Mouse (Mus musculus) testis, postnatal 10 days (tissue): Measurements from ENCODE around the gene Slc7a4.
A peak's percentile ranks its signal among the peaks of the same experiment; 100 is the strongest.
"Not testable (repeated sequence)": the region's sequence is repeated elsewhere in the genome, so short reads cannot be mapped to it uniquely, and the experiment has no call there.

Experiments
- DNase-seq: peaks from one replicate; pipeline ENCODE4 v3.0.0; 2021; ENCODE audit warnings: low spot score

The Slc7a4 gene

GRCm38 (mm10) chr16:17583064-17583463 is at the start of gene Slc7a4:
TSS of gene Slc7a4 (minus strand) at chr16:17583214.
- no peak for DNase-seq

GRCm38 (mm10) chr16:17632580-17632979 is 49.6 kb upstream of the Slc7a4 start:
- DNase-seq, result no peak

GRCm38 (mm10) chr16:17626269-17626555 is 43.2 kb upstream of the Slc7a4 start:
- no peak for DNase-seq

GRCm38 (mm10) chr16:17625488-17626268 is 42.7 kb upstream of the Slc7a4 start:
- DNase-seq, result no peak

- no peak for DNase-seq
These were observed 38.9 kb upstream of the Slc7a4 start for GRCm38 (mm10) chr16:17621936-17622335.

DNA sequence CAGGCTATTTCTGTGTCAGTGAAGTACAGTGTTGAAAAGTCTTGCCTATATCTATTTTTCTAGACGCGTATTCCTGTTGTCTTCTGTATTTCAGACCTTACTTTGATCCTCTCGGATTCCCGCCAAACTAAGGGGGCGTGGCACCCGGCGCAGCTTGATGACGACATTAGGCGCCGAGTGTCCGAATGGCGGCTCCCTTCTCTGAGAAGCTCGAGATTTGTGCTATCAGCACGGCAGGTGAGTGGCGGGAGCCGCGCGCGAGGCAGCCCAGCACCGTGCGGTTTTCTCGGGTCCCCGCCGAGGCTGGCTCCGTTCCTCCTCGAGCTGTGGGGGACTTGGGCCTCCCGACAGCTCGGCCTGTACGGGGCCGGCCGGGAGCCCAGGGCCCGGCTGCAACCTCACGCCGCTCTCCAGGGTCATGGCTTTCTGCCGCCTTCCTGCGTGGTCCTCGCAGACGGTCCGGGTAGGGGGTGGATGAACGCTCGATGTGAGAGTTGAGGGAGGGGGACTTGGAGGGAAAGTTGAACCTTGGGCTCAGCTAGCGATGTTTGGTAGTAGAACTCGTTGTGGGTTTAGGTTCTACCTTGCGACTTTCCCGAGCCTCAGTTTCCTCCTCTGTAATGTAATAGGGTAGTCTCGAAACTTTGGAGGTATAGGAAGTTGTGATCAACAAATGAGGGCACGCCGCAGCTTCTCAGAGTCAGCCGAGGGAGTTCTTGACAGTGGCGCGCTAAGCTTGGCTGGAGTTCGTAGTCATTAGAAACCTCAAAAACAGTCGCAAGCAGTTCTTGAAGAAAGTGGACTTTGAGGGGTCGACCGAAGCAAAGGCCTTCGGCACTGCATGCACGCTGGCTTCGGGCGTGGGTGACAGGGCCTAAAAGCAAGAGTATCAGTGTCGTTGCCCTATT is 36.4 kb upstream of the Slc7a4 start, which contains the start of gene Smpd4:
Gene Smpd4, plus strand, starts transcription at position 157 of the 908 bp plus-strand sequence.
- peak; percentile 98 for DNase-seq

DNA sequence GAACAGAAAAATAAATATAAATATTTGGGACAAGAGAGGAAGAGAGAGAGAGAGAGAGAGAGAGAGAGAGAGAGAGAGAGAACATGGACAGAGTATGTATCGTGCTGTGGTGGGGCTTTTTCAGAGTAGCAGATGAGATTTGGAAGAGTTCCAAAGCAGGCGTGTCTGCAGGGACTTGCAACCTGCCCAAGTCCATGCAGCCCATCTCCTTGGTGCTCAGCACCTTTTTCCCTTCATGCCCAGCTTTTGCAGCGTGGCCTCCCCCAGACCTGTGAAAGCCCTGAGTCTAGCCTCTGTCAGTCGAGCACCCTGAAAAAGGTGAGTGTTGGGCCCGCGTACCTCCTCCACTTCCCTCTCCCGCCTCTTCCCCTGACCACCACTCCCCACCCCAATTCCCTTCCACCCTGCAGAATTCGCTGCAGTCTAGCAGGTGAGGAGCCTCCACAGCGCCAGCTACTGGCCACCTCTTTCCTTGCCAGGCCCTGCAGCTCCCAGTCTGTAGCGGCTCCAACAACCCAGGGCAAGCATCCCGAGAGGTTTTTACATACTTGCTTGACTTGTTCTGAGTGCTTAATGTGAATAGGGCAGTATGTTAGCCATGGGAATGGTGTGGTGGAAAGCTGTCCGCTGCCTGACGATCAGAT is 35.0 kb upstream of the Slc7a4 start:
- DNase-seq, result peak; percentile 79

- no peak for DNase-seq
These were observed 33.2 kb upstream of the Slc7a4 start for GRCm38 (mm10) chr16:17616212-17616611.

- not testable (repeated sequence) for DNase-seq
These were observed 31.7 kb upstream of the Slc7a4 start for GRCm38 (mm10) chr16:17614740-17615139.

DNA sequence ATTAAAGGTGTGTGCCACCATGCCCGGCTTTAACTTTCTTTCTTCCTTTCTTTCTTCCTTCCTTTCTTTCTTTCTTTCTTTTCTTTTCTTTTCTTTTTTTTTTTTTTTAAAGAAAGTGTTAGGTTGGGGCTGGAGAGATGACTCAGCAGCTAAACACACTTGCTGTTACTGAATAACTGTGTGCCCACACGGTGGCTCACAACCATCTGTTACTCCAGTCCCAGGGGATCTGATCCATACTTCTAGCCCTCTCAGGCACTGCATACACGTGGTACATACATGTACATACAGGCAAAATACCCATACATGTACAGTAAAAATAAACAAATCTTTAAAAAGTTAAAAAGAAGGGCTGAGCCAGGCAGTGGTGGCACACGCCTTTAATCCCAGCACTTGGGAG is 28.4 kb upstream of the Slc7a4 start:
- no peak for DNase-seq

DNA sequence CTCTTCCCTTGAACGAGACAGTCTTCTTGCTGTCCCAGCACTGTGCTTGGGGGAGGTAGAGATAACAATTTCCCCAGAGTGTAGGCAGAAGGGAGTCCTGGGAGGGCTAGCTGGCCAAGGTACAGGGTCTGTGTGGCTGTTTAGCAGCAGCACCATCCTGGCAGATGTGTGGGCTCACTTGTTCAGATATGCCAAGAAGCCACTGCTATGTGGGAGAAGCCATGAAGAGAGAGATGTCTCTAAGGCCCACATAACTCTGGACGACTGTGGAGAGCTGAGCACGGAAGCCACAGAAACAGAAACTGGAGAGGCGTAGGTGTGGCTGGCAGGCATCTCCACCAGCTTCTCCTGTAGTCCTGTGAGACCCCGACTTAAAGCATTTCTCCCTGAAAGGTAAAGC is 22.7 kb upstream of the Slc7a4 start:
- no peak for DNase-seq

- DNase-seq, result no peak
These were observed 21.9 kb upstream of the Slc7a4 start for GRCm38 (mm10) chr16:17604941-17605340.

DNA sequence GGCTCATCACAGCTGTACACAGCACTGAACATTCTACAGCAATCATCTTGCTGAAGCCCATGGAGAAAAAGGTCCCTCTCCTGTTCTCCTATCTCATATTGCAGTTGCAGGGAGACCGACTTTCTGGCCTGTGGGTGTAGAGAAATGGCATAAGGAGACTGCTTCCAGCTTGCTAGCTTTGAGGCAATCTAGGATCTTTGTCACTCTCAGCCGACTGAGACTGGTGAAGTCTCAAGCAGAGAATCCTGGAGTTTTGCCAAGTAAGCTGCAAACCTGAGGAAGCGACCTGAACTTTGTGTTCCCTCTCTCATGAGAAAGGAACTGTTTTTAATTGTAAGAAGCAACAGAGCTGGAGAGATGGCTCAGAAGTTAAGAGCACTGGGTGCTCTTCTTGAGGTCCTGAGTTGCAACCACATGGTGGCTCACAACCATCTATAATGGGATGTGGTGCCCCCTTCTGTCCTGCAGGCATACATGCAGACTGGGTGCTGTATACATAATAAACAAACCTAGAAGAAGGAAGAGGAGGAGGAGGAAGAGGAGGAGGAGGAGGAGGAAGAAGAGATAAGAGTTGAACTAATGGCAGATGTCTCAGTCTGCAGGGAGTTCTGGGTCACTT is 18.0 kb upstream of the Slc7a4 start:
- no peak for DNase-seq

DNA sequence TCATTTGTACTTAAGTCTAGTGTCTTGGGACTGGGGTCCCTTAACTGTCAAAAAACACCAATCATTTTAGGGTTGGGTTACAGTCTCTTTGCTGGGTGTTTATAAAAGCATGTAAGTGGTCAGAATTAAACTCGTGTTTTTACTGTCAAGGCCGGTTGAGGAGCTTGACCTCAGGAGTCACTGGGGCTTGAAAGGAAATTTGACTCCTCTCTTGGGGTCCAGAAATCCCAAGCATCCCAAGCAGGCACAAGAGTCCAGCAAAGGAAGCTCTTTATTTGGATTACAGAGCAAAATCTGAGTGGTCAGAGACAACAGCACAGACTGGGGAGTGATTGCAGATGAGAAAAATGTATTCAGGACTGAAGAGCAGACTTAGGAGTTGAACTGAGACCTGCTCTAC is 7.7 kb upstream of the Slc7a4 start:
- no peak for DNase-seq

DNA sequence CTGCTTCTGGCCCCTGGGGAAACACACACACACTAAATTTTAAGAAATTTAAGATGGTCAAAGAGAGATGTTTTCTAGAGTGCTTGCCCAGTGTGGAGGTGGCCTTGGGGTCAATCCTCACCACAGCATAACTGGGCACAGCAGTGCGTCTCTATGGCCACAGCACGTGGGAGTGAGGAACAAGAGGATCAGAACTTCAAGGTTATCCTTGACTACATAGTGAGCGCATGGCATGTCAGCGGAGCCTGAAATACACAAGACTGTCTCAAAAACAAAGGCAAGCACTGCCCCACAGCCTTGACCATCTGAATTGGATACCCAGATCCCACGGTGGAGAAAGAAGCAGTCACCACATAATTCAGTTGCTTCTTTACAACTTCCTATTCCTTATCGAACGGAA is 1.5 kb upstream of the Slc7a4 start:
- DNase-seq, result peak; percentile 69

DNA sequence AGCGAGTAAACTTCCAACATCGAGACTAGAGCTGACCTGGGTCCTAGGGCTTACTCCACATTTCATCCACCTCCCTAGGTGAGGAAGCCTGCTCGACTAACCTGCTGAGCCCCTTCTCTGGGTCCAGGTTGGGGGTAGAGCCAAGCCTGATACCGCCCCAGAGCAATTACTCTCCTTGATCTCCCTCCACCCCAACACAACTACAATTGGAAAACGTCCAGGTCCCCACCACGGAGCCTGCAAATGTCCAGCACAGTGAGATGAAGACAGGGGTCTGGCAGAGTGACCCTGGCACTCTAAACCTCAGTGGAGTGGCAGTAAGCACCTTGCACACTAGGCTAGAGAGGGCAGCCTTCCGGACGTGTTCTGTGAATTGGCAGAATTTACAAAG is 6.2 kb downstream of the Slc7a4 start:
- no peak for DNase-seq

DNA sequence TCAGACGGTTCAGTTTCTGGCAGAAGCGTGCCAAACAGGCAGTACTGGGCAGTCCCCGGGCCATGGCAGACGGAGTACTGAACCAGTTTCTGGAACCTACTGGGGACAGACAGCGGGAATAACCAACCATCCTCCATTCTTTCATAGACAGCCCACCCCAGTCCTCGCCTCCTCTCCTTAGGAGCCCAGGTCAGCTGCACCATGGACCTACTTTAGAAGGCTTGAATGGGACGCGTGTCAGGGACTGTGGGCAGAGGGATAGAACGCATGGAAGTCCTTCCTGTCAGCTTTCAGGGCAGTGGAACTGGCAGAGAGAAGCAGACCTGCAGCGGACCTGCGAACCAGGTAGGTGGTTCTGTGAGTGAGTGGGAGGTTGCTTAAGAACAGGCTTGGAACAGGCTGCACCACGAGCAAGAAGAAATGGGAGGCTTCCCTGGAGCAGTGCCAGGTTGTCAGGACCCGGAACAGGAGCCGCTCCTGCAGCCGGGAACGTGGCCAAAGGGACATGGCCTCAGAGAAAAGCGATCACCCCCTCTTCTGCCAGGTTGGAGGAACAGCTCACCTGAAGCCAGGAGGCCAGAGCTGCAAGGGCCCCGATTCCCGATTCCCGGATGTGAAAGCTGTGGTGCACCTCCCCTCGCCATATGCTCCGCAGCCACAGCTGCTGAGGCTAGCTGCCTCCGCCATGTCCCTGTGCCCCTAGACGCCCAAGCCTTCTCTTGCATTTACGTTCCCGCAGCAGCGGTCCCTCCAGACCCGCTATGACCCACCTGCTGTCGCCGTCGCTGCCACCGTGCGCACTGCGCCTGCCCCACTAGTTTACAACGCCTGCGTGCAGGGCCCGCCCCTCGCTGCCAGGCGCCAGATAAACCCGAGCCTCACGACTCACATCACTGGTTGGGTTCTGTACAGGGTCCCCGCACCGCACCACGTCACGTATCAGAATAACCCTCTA is 6.9 kb downstream of the Slc7a4 start:
- peak; percentile 90 for DNase-seq

GRCm38 (mm10) chr16:17566186-17566585 is 16.8 kb downstream of the Slc7a4 start:
- no peak for DNase-seq

GRCm38 (mm10) chr16:17564771-17565170 is 18.2 kb downstream of the Slc7a4 start:
- no peak for DNase-seq

GRCm38 (mm10) chr16:17564221-17564620 is 18.8 kb downstream of the Slc7a4 start:
- DNase-seq, result no peak

GRCm38 (mm10) chr16:17563580-17563979 is 19.4 kb downstream of the Slc7a4 start:
- DNase-seq, result no peak
